Mouse (Mus musculus): ENCODE measurements at regions not wholly inside any gene's neighbourhood (a gene's known extent, or its start where the extent isn't known, plus 50 kb on each side); places are given as distances from the start of the nearest gene placed in this dataset.

DNA sequence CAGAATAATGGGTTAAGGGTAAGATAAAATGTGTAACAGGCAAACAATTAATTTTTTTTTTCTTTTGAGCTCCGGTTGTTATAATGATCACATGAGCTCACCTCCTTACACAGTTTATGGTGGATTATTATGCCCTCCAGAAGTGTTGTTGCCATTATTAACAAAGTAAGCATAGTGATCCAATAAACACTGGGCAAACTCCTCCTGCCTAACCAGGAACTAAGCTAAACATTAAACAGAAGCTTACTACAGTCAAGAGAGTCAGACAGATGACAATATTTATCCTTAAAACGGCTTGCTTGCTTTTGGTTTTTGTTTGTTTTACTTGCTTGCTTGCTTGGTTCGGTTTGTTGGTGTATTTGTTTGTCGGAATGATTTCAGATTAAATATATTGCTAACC is 153.3 kb upstream of the Tmc1 start:
- TF ChIP-seq CTCF (IDR thresholded peaks at IDR 0.05; ENCODE audit: low read depth, low read length) (no peak), POLR2A (IDR thresholded peaks at IDR 0.05; ENCODE audit: extremely low read depth, insufficient read depth, low read length) (no peak)
